Mouse (Mus musculus) limb, embryonic 12.5 days (tissue): ENCODE data around the gene Cnnm4. TPM values are rescaled to one million over a fixed set of nuclear protein-coding genes. Genes with fewer than 3 reads are reported as not detected.

Source experiments
- ATAC-seq: fragments of 200-750 bp; cut with Nextera tagmentation; 2 replicates; pipeline ENCODE4 v1.8.0; 2017; ENCODE audit warnings: low read depth, moderate TSS enrichment; ENCODE audit not compliant: insufficient number of reproducible peaks, insufficient read depth, low FRiP score, low TSS enrichment
- H3K27ac ChIP-seq: fragments of 300-500 bp; sonication (generic); 2 replicates; pipeline ENCODE4 v1.5.1; 2016; ENCODE audit warnings: mild to moderate bottlenecking, moderate library complexity
- H3K27me3 ChIP-seq: fragments of 300-500 bp; sonication (generic); 2 replicates; pipeline ENCODE4 v1.6.1; 2016; ENCODE audit warnings: mild to moderate bottlenecking, moderate library complexity
- H3K36me3 ChIP-seq: fragments of 300-500 bp; sonication (generic); 2 replicates; pipeline ENCODE4 v1.6.1; 2016; ENCODE audit warnings: mild to moderate bottlenecking, moderate library complexity
- H3K4me1 ChIP-seq: fragments of 300-500 bp; sonication (generic); replicated peaks from 2 replicates; pipeline ENCODE4 v1.6.1; 2016
- H3K4me2 ChIP-seq: fragments of 300-500 bp; sonication (generic); 2 replicates; pipeline ENCODE4 v1.6.1; 2016; ENCODE audit warnings: mild to moderate bottlenecking, moderate library complexity
- H3K4me3 ChIP-seq: fragments of 300-500 bp; sonication (generic); replicated peaks from 2 replicates; pipeline ENCODE4 v1.5.1; 2016; ENCODE audit warnings: mild to moderate bottlenecking
- H3K9ac ChIP-seq: fragments of 300-500 bp; sonication (generic); replicated peaks from 2 replicates; pipeline ENCODE4 v1.6.1; 2016; ENCODE audit warnings: mild to moderate bottlenecking, moderate library complexity
- H3K9me3 ChIP-seq: fragments of 300-500 bp; sonication (generic); 2 replicates; pipeline ENCODE4 v1.6.1; 2016; ENCODE audit warnings: mild to moderate bottlenecking, moderate library complexity
- WGBS: fragments of 180-500 bp; shearing (Covaris S2); methylation state at CpG from one replicate; pipeline ENCODE4 v1.1.7; 2016; 5-methylcytosine and 5-hydroxymethylcytosine counted together
- polyA plus RNA-seq: library from polyadenylated mRNA; unstranded; fragments of >200 nt; fragmentation: Nextera tagmentation; extraction: Ambion mirVana; gene quantifications from 2 replicates; pipeline ENCODE4 v1.2.1, GENCODE M21; 2016

Gene Cnnm4
- polyA plus RNA-seq, 1 experiment from 2014 or later, result 16.8 TPM

- WGBS, result 76% methylated on average over 2 of the region's 2 CpGs
Observed at GRCm38 (mm10) chr1:36545382-36545781, 74.0 kb downstream of the Cnnm4 start.

GRCm38 (mm10) chr1:36545845-36546600 lies 74.6 kb downstream of the Cnnm4 start:
- 74% methylated on average over 19 of the region's 19 CpGs for WGBS
- Histone ChIP-seq H3K4me3 (peak overlapping the region; percentile 68), H3K9me3 (no peaks in the 10 kb centered on the region), H3K36me3 (peaks cover 48% of the 10 kb centered on the region), H3K27ac (no peak overlapping the region), H3K9ac (peak overlapping the region; percentile 81; the same call in 1 of the 2 replicates), H3K27me3 (no peaks in the 10 kb centered on the region), H3K4me2 (peak overlapping the region; percentile 74), H3K4me1 (peaks cover 48% of the 10 kb centered on the region)
- ATAC-seq, result no peak

More at GRCm38 (mm10) chr1:36545382-36545781, 74.0 kb downstream of the Cnnm4 start:
- H3K27me3 ChIP-seq, result no peaks in the 10 kb centered on the region
- H3K4me2 ChIP-seq, result no peak overlapping the region
- H3K9me3 ChIP-seq, result no peaks in the 10 kb centered on the region
- ATAC-seq, result no peak
- H3K4me3 ChIP-seq, result no peak overlapping the region
- peaks cover 47% of the 10 kb centered on the region for H3K4me1 ChIP-seq
- H3K36me3 ChIP-seq, result peaks cover 47% of the 10 kb centered on the region
- H3K9ac ChIP-seq, result 0 out of 2 replicates have a peak overlapping the region, but pooled peaks have one; percentile 31
- H3K27ac ChIP-seq, result no peak overlapping the region

GRCm38 (mm10) chr1:36546888-36547471 lies 75.6 kb downstream of the Cnnm4 start, which contains the start of gene Ankrd39:
TSS of gene Ankrd39 (minus strand) at chr1:36547445.
- peaks cover 48% of the 10 kb centered on the region for H3K4me1 ChIP-seq
- H3K27ac ChIP-seq, result peak within 1 kb of the TSS; percentile 85
- H3K27me3 ChIP-seq, result no peaks in the 10 kb centered on the region
- H3K4me2 ChIP-seq, result peak within 1 kb of the TSS; percentile 74
- WGBS, result under 1% methylated on average over 43 of the region's 43 CpGs
- ATAC-seq, result peak; percentile 97
- peaks cover 49% of the 10 kb centered on the region for H3K36me3 ChIP-seq
- peak within 1 kb of the TSS; percentile 68 for H3K4me3 ChIP-seq
- H3K9ac ChIP-seq, result peak within 1 kb of the TSS; percentile 81
- H3K9me3 ChIP-seq, result no peaks in the 10 kb centered on the region

- 39% methylated on average over 9 of the region's 9 CpGs for WGBS
- peaks cover 49% of the 10 kb centered on the region for H3K36me3 ChIP-seq
- ATAC-seq, result no peak
- H3K4me1 ChIP-seq, result peaks cover 48% of the 10 kb centered on the region
- H3K4me2 ChIP-seq, result peak overlapping the region; percentile 74
- H3K4me3 ChIP-seq, result no peak overlapping the region
- H3K9me3 ChIP-seq, result no peaks in the 10 kb centered on the region
- no peak overlapping the region for H3K9ac ChIP-seq
- H3K27me3 ChIP-seq, result no peaks in the 10 kb centered on the region
- H3K27ac ChIP-seq, result peak overlapping the region; percentile 85
Observed at GRCm38 (mm10) chr1:36547981-36548598, 76.7 kb downstream of the Cnnm4 start.

- WGBS, result 48% methylated on average over 8 of the region's 8 CpGs
- Histone ChIP-seq H3K4me2 (peak overlapping the region; percentile 3; the same call in 1 of the 2 replicates), H3K36me3 (peaks cover 56% of the 10 kb centered on the region), H3K27me3 (no peaks in the 10 kb centered on the region), H3K9ac (peak overlapping the region; percentile 28), H3K4me1 (peaks cover 43% of the 10 kb centered on the region), H3K4me3 (0 out of 2 replicates have a peak overlapping the region, but pooled peaks have one; percentile 3), H3K27ac (peak overlapping the region; percentile 46), H3K9me3 (no peaks in the 10 kb centered on the region)
- ATAC-seq, result no peak
Observed at GRCm38 (mm10) chr1:36548771-36549170, 77.4 kb downstream of the Cnnm4 start.

- Histone ChIP-seq H3K27me3 (no peaks in the 10 kb centered on the region), H3K9me3 (no peaks in the 10 kb centered on the region), H3K4me1 (peaks cover 46% of the 10 kb centered on the region), H3K36me3 (peaks cover 63% of the 10 kb centered on the region), H3K27ac (peak overlapping the region; percentile 46; the same call in 1 of the 2 replicates), H3K9ac (0 out of 2 replicates have a peak overlapping the region, but pooled peaks have one; percentile 28), H3K4me3 (0 out of 2 replicates have a peak overlapping the region, but pooled peaks have one; percentile 2), H3K4me2 (peak overlapping the region; percentile 3; the same call in 1 of the 2 replicates)
- 81% methylated on average over 18 of the region's 18 CpGs for WGBS
- no peak for ATAC-seq
Observed at GRCm38 (mm10) chr1:36549491-36549890, 78.1 kb downstream of the Cnnm4 start.

GRCm38 (mm10) chr1:36550075-36550863 lies 78.8 kb downstream of the Cnnm4 start:
- no peak overlapping the region for H3K4me3 ChIP-seq
- no peak overlapping the region for H3K27ac ChIP-seq
- no peak for ATAC-seq
- H3K4me2 ChIP-seq, result no peak overlapping the region
- no peak overlapping the region for H3K9ac ChIP-seq
- 79% methylated on average over 20 of the region's 20 CpGs for WGBS
- peaks cover 54% of the 10 kb centered on the region for H3K4me1 ChIP-seq
- H3K27me3 ChIP-seq, result no peaks in the 10 kb centered on the region
- no peaks in the 10 kb centered on the region for H3K9me3 ChIP-seq
- H3K36me3 ChIP-seq, result peaks cover 71% of the 10 kb centered on the region

- Histone ChIP-seq H3K36me3 (peaks cover 77% of the 10 kb centered on the region), H3K4me2 (no peak overlapping the region), H3K27ac (no peak overlapping the region), H3K4me3 (no peak overlapping the region), H3K9me3 (no peaks in the 10 kb centered on the region), H3K9ac (no peak overlapping the region), H3K4me1 (peaks cover 54% of the 10 kb centered on the region), H3K27me3 (no peaks in the 10 kb centered on the region)
- ATAC-seq, result no peak
- 89% methylated on average over 17 of the region's 17 CpGs for WGBS
Observed at GRCm38 (mm10) chr1:36551904-36552303, 80.5 kb downstream of the Cnnm4 start.

GRCm38 (mm10) chr1:36552506-36552905 lies 81.1 kb downstream of the Cnnm4 start:
- H3K27me3 ChIP-seq, result no peaks in the 10 kb centered on the region
- 92% methylated on average over 16 of the region's 16 CpGs for WGBS
- no peak for ATAC-seq
- peaks cover 51% of the 10 kb centered on the region for H3K4me1 ChIP-seq
- peaks cover 77% of the 10 kb centered on the region for H3K36me3 ChIP-seq
- H3K9ac ChIP-seq, result no peak overlapping the region
- no peak overlapping the region for H3K4me2 ChIP-seq
- H3K4me3 ChIP-seq, result no peak overlapping the region
- no peaks in the 10 kb centered on the region for H3K9me3 ChIP-seq
- no peak overlapping the region for H3K27ac ChIP-seq

GRCm38 (mm10) chr1:36554633-36555399 lies 83.4 kb downstream of the Cnnm4 start:
- H3K36me3 ChIP-seq, result peaks cover 61% of the 10 kb centered on the region
- peak overlapping the region; percentile 90 for H3K4me3 ChIP-seq
- peak overlapping the region; percentile 96 for H3K9ac ChIP-seq
- peaks cover 43% of the 10 kb centered on the region for H3K4me1 ChIP-seq
- no peaks in the 10 kb centered on the region for H3K27me3 ChIP-seq
- H3K27ac ChIP-seq, result peak overlapping the region; percentile 99
- no peak for ATAC-seq
- H3K9me3 ChIP-seq, result no peaks in the 10 kb centered on the region
- peak overlapping the region; percentile 100 for H3K4me2 ChIP-seq
- 68% methylated on average over 21 of the region's 21 CpGs for WGBS
